Mouse (Mus musculus) testis, postnatal 10 days (tissue): ENCODE measurements around the gene E030018B13Rik.

ENCODE experiments used
- DNase-seq: peaks from one replicate; pipeline ENCODE4 v3.0.0; 2021; ENCODE audit warnings: low spot score

Gene E030018B13Rik

GRCm38 (mm10) chr7:63918771-63919768 is 2.4 kb downstream of the E030018B13Rik start:
- no peak for DNase-seq

GRCm38 (mm10) chr7:63921909-63922562 is 5.4 kb downstream of the E030018B13Rik start:
- DNase-seq = peak; percentile 68

- DNase-seq = no peak
Observed at GRCm38 (mm10) chr7:63922571-63922970, 5.9 kb downstream of the E030018B13Rik start.

GRCm38 (mm10) chr7:63922975-63923374 is 6.3 kb downstream of the E030018B13Rik start:
- no peak for DNase-seq

GRCm38 (mm10) chr7:63924151-63924550 is 7.5 kb downstream of the E030018B13Rik start:
- DNase-seq = no peak

GRCm38 (mm10) chr7:63924747-63925412 is 8.2 kb downstream of the E030018B13Rik start:
- DNase-seq = peak; percentile 75

GRCm38 (mm10) chr7:63925413-63926360 is 9.0 kb downstream of the E030018B13Rik start:
- no peak for DNase-seq

GRCm38 (mm10) chr7:63926492-63926891 is 9.8 kb downstream of the E030018B13Rik start:
- DNase-seq = no peak

- no peak for DNase-seq
Observed at GRCm38 (mm10) chr7:63927121-63927520, 10.5 kb downstream of the E030018B13Rik start.

GRCm38 (mm10) chr7:63929080-63929479 is 12.4 kb downstream of the E030018B13Rik start:
- peak; percentile 77 for DNase-seq

- no peak for DNase-seq
Observed at GRCm38 (mm10) chr7:63930132-63930531, 13.5 kb downstream of the E030018B13Rik start.

- DNase-seq = no peak
Observed at GRCm38 (mm10) chr7:63930766-63931165, 14.1 kb downstream of the E030018B13Rik start.

- no peak for DNase-seq
Observed at GRCm38 (mm10) chr7:63932461-63932860, 15.8 kb downstream of the E030018B13Rik start.

- no peak for DNase-seq
Observed at GRCm38 (mm10) chr7:63933905-63934304, 17.2 kb downstream of the E030018B13Rik start.

- no peak for DNase-seq
Observed at GRCm38 (mm10) chr7:63934530-63934929, 17.9 kb downstream of the E030018B13Rik start.

GRCm38 (mm10) chr7:63935809-63936187 is 19.1 kb downstream of the E030018B13Rik start:
- DNase-seq = no peak

GRCm38 (mm10) chr7:63936188-63936985 is 19.7 kb downstream of the E030018B13Rik start:
- DNase-seq = peak; percentile 87

GRCm38 (mm10) chr7:63936986-63937235 is 20.3 kb downstream of the E030018B13Rik start:
- DNase-seq = no peak

GRCm38 (mm10) chr7:63937236-63938065 is 20.8 kb downstream of the E030018B13Rik start:
- DNase-seq = peak; percentile 93
